12 mouse cellular contexts compared by ENCODE assay signal in genomic region chr1:135755287-135755686, GRCm38 (mm10). TPM values are rescaled to one million over a fixed set of nuclear protein-coding genes. Genes with fewer than 3 reads are reported as not detected.
DNase-seq lines count a peak whose midpoint lies in the region; ATAC-seq and TF ChIP-seq lines count a peak whose summit lies in the region.
"Had no signal": no experiment of that assay in that cellular context is flagged by ENCODE, and none has a peak within 500 bp of the region (broad histone marks: within the 10 kb centered on the region; RNA-seq: fewer than 3 reads in every experiment).

No protein-coding gene starts in this region.

- H3K36me3 ChIP-seq in lung, embryonic 14.5 days (ENCODE audit: insufficient read depth) = peaks cover 23% of the 10 kb centered on the region

- H3K9me3 ChIP-seq in lung, embryonic 14.5 days (ENCODE audit: low read depth, low read length) = no peaks in the 10 kb centered on the region
- H3K9me3 ChIP-seq: forebrain, embryonic 10.5 days had no signal

- no peak overlapping the region for H3K9ac ChIP-seq in lung, embryonic 14.5 days
- H3K9ac ChIP-seq: liver, postnatal 0 days had no signal

- peak; percentile 73 for DNase-seq in urinary bladder, postnatal 14 days (ENCODE audit: low spot score)
- DNase-seq in urinary bladder, postnatal 25 days (ENCODE audit: low spot score) = no peak
- peak; percentile 52 to 69 for DNase-seq in gastrocnemius, adult 8-10 months (ENCODE audit: low spot score in 2 of 2)
- DNase-seq in lung, embryonic 14.5 days = peak; percentile 75
- DNase-seq in layer of hippocampus, postnatal 25 days (ENCODE audit: extremely low spot score in 1 of 2, low spot score in 1 of 2) = no peak
- no peak for DNase-seq in cerebellum, postnatal 14 days
- DNase-seq in kidney, adult 11 months = no peak
- DNase-seq: cerebellum, postnatal 10 days; liver, postnatal 0 days; right cerebral cortex, adult 18-20 months had no signal

- peak overlapping the region; percentile 50; the same call in 1 of the 2 replicates for H3K27ac ChIP-seq in lung, embryonic 14.5 days (ENCODE audit: low read depth)
- H3K27ac ChIP-seq: forebrain, embryonic 10.5 days had no signal

- H3K4me2 ChIP-seq in lung, embryonic 14.5 days = no peak overlapping the region

- H3K4me1 ChIP-seq in lung, embryonic 14.5 days (ENCODE audit: insufficient read depth) = no peaks in the 10 kb centered on the region

- no peak overlapping the region for H3K4me3 ChIP-seq in lung, embryonic 14.5 days (ENCODE audit: low read depth, low read length)
- H3K4me3 ChIP-seq: forebrain, embryonic 10.5 days had no signal

- 50% methylated on average over 9 of the region's 9 CpGs for WGBS in lung, embryonic 14.5 days

- ATAC-seq in lung, embryonic 14.5 days (ENCODE audit: insufficient read depth) = no peak
- ATAC-seq: liver, postnatal 0 days had no signal

- TF ChIP-seq CTCF in lung, embryonic 14.5 days (IDR thresholded peaks at IDR 0.05; ENCODE audit: low read depth) = no peak

- no peaks in the 10 kb centered on the region for H3K27me3 ChIP-seq in lung, embryonic 14.5 days (ENCODE audit: insufficient read depth, low read length)

RNA-seq across cellular contexts. Expression of gene Phlda3, which starts 10.6 kb away (rescaled TPM):
- total RNA-seq in gastrocnemius, adult 8-10 months (2022) = 100 to 1,000 TPM; 131 to 182 (median 168) TPM
- polyA plus RNA-seq in lung, embryonic 14.5 days (2014; fragmentation: Nextera tagmentation; extraction: Ambion mirVana) = 75.4 and 79.5 TPM in 2 replicates
- total RNA-seq in layer of hippocampus, postnatal 25 days (2021) = 10 to 100 TPM; 17.2 to 22.7 TPM

RNA-seq across cellular contexts. Expression of gene Tnni1, which starts 23.9 kb away (rescaled TPM):
- total RNA-seq in gastrocnemius, adult 8-10 months (2022) = 100 to 1,000 TPM; 238 to 314 (median 288) TPM
- 11.4 and 63.9 TPM in 2 replicates for polyA plus RNA-seq in lung, embryonic 14.5 days (2014; fragmentation: Nextera tagmentation; extraction: Ambion mirVana)
- total RNA-seq in layer of hippocampus, postnatal 25 days (2021) = 1 to 10 TPM; 4.1 to 5.9 TPM
- total RNA-seq: MEL had no signal

RNA-seq across cellular contexts. Expression of gene Csrp1, which starts 35.4 kb away (rescaled TPM):
- 10 to 100 TPM; 17.2 to 24.8 (median 23.2) TPM for total RNA-seq in gastrocnemius, adult 8-10 months (2022)
- polyA plus RNA-seq in lung, embryonic 14.5 days (2014; fragmentation: Nextera tagmentation; extraction: Ambion mirVana) = 271 and 297 TPM in 2 replicates
- 100 to 1,000 TPM; 197 to 219 TPM for total RNA-seq in layer of hippocampus, postnatal 25 days (2021)

Comparison
In these comparisons a context has a peak if more than half of its experiments do, and no peak if none do; other contexts are left out.
1. DNase-seq: peak in urinary bladder, postnatal 14 days (single experiment), gastrocnemius, adult 8-10 months (2 of 2) and lung, embryonic 14.5 days (single experiment); none in urinary bladder, postnatal 25 days (single experiment), layer of hippocampus, postnatal 25 days (0 of 2), cerebellum, postnatal 14 days (0 of 2) and kidney, adult 11 months (single experiment).
2. RNA of gene Phlda3, which starts 10.6 kb away (total RNA-seq): 131 to 182 TPM in gastrocnemius, adult 8-10 months; 17.2 to 22.7 TPM in layer of hippocampus, postnatal 25 days; every median in the first group is over 4 times any median in the second.
3. RNA of gene Tnni1, which starts 23.9 kb away (total RNA-seq): 238 to 314 TPM in gastrocnemius, adult 8-10 months; 4.1 to 5.9 TPM in layer of hippocampus, postnatal 25 days; every median in the first group is over 10 times any median in the second.
4. RNA of gene Csrp1, which starts 35.4 kb away (total RNA-seq): 197 to 219 TPM in layer of hippocampus, postnatal 25 days; 17.2 to 24.8 TPM in gastrocnemius, adult 8-10 months; every median in the first group is over 4 times any median in the second.